Mouse (Mus musculus) heart, postnatal 0 days (tissue): Measurements from ENCODE around the gene Gtf3a.

Experiments
- CTCF ChIP-seq: IDR thresholded peaks from 2 replicates; pipeline ENCODE4 v1.5.1; 2016; ENCODE audit warnings: antibody characterized with exemption, control low read depth, low read depth
- EP300 ChIP-seq: IDR thresholded peaks from 2 replicates; pipeline ENCODE4 v1.6.1; 2016; ENCODE audit warnings: antibody characterized with exemption, low read depth

DNA sequence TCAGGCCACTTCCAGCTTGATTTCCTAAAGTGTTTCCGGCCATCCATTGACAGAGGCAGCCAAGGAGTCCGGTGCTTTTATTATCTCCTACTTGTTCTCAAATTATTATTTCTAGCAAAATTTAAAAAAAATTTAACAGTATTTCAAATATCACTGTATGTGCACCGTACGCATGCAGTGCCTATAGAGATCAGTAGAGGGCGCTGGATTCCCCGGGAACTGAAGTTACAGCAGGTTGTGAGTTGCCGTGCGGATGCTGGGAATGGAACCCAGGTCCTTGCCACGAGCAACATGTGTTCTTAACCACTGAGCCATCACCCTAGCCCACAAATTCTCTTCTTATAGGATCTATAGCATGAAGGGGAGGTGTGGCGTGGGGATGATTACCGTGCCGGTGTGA, 50.3 kb downstream of the Gtf3a start:
- TF ChIP-seq EP300 (no peak), CTCF (no peak)
